In genomic region chr4:53115866-53116265, GRCm38 (mm10) we compare ENCODE assay signal across 8 mouse cellular contexts. TPM values are rescaled to one million over a fixed set of nuclear protein-coding genes. Genes with fewer than 3 reads are reported as not detected.
DNase-seq lines count a peak whose midpoint lies in the region; ATAC-seq and TF ChIP-seq lines count a peak whose summit lies in the region.

No protein-coding gene starts in this region.

- H3K79me2 ChIP-seq in MEL (ENCODE audit: control insufficient read depth, insufficient read depth, low read length, poor library complexity), result no peaks in the 10 kb centered on the region; the same call in 1 of the 2 replicates

- ATAC-seq in megakaryocyte, adult 5-6 weeks (ENCODE audit: poor library complexity, severe bottlenecking), result peak; percentile 57

- H3K9me3 ChIP-seq in MEL (replicated peaks; ENCODE audit: insufficient read depth, low read length), result no peaks in the 10 kb centered on the region

- TF ChIP-seq RAD21 in MEL (IDR thresholded peaks at IDR 0.05; ENCODE audit: low read depth, low read length), result no peak

- H3K27me3 ChIP-seq in MEL (ENCODE audit: control insufficient read depth in 1 of 2, insufficient read depth in 2 of 2, low read length in 2 of 2), result no peaks in the 10 kb centered on the region

- peak overlapping the region; percentile 44 for H3K9ac ChIP-seq in MEL (ENCODE audit: control insufficient read depth, low read depth, low read length, poor library complexity, severe bottlenecking)

- peak; percentile 38 for DNase-seq in left cerebral cortex, adult 11 months (ENCODE audit: low spot score)
- no peak for DNase-seq in left cerebral cortex, postnatal 4 days
- DNase-seq in MEL (ENCODE audit: low read depth, low spot score), result peak; percentile 89
- DNase-seq in embryo, embryonic 10 days (ENCODE audit: low spot score), result peak; percentile 12
- peak; percentile 3 for DNase-seq in induced T-regulatory cell, adult 2 months (ENCODE audit: low read depth)
- no peak for DNase-seq in cerebellum, adult 11 months
- no peak for DNase-seq in thymus, adult 18-20 months

- no peak for TF ChIP-seq CTCF in MEL (IDR thresholded peaks at IDR 0.05 in 2 of 3, conservative IDR thresholded peaks at IDR 0.05 in 1 of 3; ENCODE audit: control insufficient read depth in 1 of 3, insufficient read depth in 1 of 3, low read depth in 2 of 3, low read length in 3 of 3, poor library complexity in 1 of 3, severe bottlenecking in 1 of 3)

- intact Hi-C loops in left cerebral cortex, postnatal 4 days (cut with DNase I), result loop anchor here (10.0 kb wide), 1 partner anchor 479 kb away; no protein-coding TSS in a partner anchor

- H3K4me3 ChIP-seq in MEL (ENCODE audit: control insufficient read depth in 1 of 2, insufficient read depth in 1 of 2, low read depth in 2 of 2, low read length in 2 of 2), result no peak overlapping the region

- H3K4me1 ChIP-seq in MEL (ENCODE audit: control insufficient read depth in 1 of 2, insufficient read depth in 2 of 2, low read length in 2 of 2), result peaks cover 42 to 55% of the 10 kb centered on the region in 2 experiments

- H3K27ac ChIP-seq in MEL (ENCODE audit: control insufficient read depth, low read depth, low read length), result peak overlapping the region; percentile 98

- TF ChIP-seq POLR2A in MEL (IDR thresholded peaks at IDR 0.05; ENCODE audit: control insufficient read depth in 1 of 2, insufficient read depth in 1 of 2, low read depth in 1 of 2, low read length in 2 of 2, poor library complexity in 1 of 2), result no peak

- peak; percentile 51 to 78; a peak in 3 of 4 replicates for TF ChIP-seq EP300 in MEL (IDR thresholded peaks at IDR 0.05; ENCODE audit: low read depth in 1 of 2, low read length in 2 of 2)

- H3K36me3 ChIP-seq in MEL (ENCODE audit: control insufficient read depth in 1 of 2, insufficient read depth in 2 of 2, low read length in 2 of 2), result peaks cover 19 to 70% of the 10 kb centered on the region in 2 experiments

TF ChIP-seq in MEL, 35 proteins besides CTCF, POLR2A, EP300 and RAD21:
- no peak for TF ChIP-seq MEF2A (IDR thresholded peaks at IDR 0.05; ENCODE audit: extremely low read depth, insufficient replicate concordance, low read depth, low read length, poor library complexity, severe bottlenecking)
- no peak for TF ChIP-seq TBP (IDR thresholded peaks at IDR 0.05; ENCODE audit: low read depth, low read length)
- no peak for TF ChIP-seq RCOR1 (IDR thresholded peaks at IDR 0.05; ENCODE audit: low read depth, low read length)
- no peak for TF ChIP-seq SIN3A (IDR thresholded peaks at IDR 0.05; ENCODE audit: low read length)
- TF ChIP-seq MAZ (IDR thresholded peaks at IDR 0.05; ENCODE audit: low read depth, low read length), result no peak
- TF ChIP-seq UBTF (IDR thresholded peaks at IDR 0.05; ENCODE audit: borderline replicate concordance, insufficient read depth, low read depth, low read length), result 0 out of 2 replicates have a peak, but pooled peaks have one; percentile 44
- 0 out of 2 replicates have a peak, but pooled peaks have one; percentile 7 for TF ChIP-seq MYB (IDR thresholded peaks at IDR 0.05; ENCODE audit: low read depth, low read length)
- no peak for TF ChIP-seq MYC (IDR thresholded peaks at IDR 0.05; ENCODE audit: low read depth, low read length)
- TF ChIP-seq ETS1 (IDR thresholded peaks at IDR 0.05; ENCODE audit: low read depth, low read length), result peak; percentile 36; the same call in 1 of the 2 replicates
- no peak for TF ChIP-seq USF1 (IDR thresholded peaks at IDR 0.05; ENCODE audit: low read depth, low read length)

RNA-seq across cellular contexts. Expression of gene Abca1, which starts 43.8 kb away (rescaled TPM):
- total RNA-seq in left cerebral cortex, postnatal 4 days (2021), result 10 to 100 TPM; 34.3 to 34.8 TPM
- 8.4 and 10.8 TPM in 2 replicates for total RNA-seq in MEL (2012; rRNA removed)
- polyA plus RNA-seq in MEL (2012; ENCODE audit: insufficient read depth in 1 of 2, insufficient read length in 2 of 2, low read depth in 1 of 2, low replicate concordance in 2 of 2, missing spikeins in 1 of 2), result 1 to 10 TPM in 1 of 2 experiments, not detected in 1; 9.0 TPM
- total RNA-seq in megakaryocyte, adult 5-6 weeks (2015), result 1.2 and 1.8 TPM in 2 replicates
- total RNA-seq in megakaryocyte, adult 5-6 weeks (2017), result 2.5 and 3.4 TPM in 2 replicates

Comparison
In these comparisons a context has a peak if more than half of its experiments do, and no peak if none do; other contexts are left out.
1. DNase-seq: peak in left cerebral cortex, adult 11 months (single experiment), MEL (single experiment), embryo, embryonic 10 days (single experiment) and induced T-regulatory cell, adult 2 months (single experiment); none in left cerebral cortex, postnatal 4 days (single experiment), cerebellum, adult 11 months (single experiment) and thymus, adult 18-20 months (0 of 2).